Mouse (Mus musculus) inflammation-experienced regulatory T-cells, adult 6 months (primary cell): ENCODE measurements at regions not wholly inside any gene's neighbourhood (a gene's known extent, or its start where the extent isn't known, plus 50 kb on each side); places are given as distances from the start of the nearest gene placed in this dataset.

Source experiments
- ATAC-seq: one replicate; pipeline ENCODE4 v1.8.0; 2017

DNA sequence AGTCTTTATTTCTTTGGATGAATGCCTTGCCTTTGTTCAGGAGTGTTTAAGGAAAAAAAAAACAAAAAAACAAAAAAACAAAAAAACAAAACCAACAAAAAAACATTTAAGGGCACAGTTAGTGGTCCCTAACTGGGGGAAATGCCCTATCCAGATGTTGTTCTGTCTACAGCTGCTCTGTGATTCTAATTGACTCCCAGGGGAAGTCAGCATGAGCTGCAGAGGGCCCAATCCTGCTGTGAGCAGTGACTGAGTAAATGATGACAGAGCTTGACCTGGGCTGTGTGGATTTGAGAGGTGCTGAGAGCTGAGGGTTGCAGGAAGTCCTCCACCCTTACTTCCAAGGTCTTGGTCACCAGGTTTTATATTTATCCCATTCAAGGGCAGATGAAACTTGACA is 812.5 kb downstream of the Robo1 start:
- ATAC-seq, result no peak

DNA sequence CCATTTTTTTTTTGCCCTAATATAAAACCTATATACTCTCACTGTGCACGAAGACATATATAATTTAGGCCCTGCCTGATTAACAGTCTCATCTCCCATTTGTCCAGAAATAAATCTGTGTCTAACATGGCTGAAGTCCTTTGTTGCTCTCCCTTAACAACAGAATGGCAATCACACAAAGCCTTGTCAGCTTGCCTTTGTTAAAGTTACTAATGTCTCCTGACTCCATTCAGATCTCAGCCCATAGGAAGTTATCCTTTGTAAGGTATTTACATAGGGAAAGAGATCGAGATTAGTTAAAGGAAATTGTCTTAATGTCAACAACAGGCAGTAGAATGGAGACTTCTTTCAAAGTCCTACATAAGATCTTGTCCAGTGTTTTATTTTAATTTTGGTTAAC is 809.2 kb downstream of the Robo1 start:
- no peak for ATAC-seq

DNA sequence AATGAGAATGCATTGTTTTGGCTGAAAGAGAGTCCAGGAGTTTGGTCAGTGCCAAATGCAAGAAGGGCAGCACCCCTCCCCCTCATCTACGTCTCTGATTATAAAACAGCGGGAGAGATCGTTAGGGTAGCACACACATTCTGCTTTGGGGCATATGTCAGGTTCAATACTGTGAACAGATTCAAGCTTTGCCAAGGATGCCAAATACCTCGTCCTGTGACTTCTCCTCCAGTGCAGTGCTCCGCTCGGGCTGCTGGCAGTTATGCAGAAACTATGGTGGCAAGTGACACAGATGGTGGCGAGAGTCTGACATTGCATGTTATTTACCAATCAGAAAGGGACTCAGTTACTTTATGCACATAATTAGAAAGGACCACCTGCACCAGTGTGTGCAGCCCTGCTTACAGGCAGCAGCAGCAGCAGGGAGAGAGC is 799.9 kb downstream of the Robo1 start:
- ATAC-seq, result no peak

DNA sequence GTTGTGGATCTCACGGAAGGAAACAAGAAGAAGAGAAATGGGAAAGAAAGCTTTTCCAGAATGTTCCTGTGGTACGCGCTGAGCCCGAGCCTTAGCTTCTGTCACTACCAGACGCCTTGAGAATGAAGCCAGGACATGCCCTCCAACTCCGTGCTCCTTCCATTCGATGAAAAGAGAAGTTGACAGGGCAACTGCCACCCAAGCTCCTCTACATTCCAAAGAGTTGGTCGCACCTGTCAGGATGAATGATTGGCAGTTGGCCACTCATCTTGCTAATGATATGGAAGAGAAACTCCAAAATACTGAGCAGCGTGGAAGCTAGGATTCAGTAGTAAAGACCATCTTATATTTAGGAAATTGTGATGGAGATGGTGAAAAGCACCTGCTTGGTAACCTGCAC is 799.5 kb downstream of the Robo1 start:
- ATAC-seq, result no peak

DNA sequence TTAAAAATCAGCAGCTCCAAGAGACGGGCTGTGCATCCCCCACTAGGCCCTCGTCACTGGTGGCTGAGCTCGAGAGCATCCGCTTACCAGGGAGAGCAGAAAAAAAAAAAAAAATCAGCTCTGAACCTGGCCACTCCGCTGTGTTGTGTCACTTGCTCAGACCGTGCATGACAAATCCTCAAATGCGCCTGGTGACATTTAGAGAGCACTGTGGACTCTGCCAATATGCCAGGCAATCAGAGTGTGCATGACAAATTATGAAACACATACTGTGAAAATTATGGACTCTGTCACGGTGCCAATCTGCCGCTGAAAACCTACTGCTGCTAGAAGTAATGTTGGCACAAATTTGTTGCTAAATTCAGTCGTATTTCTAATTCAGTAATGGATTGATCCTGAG is 797.4 kb downstream of the Robo1 start:
- ATAC-seq, result no peak

DNA sequence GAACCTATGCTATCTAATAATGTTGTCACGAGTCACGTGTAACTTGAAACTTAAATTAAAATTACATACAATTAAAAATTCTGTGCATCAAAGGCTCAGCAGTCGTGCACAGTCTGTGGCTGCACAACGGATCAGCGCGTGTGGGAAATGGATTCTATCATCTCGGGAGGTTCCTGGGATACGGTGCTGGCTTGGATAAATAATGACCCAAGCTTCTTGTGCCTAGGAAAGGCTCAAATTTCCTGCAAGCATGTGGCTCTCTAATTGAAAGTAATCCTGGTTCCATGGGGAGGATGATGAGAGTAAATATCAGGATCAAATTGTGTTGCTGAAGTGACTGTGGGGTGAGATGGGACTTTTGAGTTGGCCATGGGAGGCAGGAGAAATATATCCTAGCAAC is 792.2 kb downstream of the Robo1 start:
- no peak for ATAC-seq

DNA sequence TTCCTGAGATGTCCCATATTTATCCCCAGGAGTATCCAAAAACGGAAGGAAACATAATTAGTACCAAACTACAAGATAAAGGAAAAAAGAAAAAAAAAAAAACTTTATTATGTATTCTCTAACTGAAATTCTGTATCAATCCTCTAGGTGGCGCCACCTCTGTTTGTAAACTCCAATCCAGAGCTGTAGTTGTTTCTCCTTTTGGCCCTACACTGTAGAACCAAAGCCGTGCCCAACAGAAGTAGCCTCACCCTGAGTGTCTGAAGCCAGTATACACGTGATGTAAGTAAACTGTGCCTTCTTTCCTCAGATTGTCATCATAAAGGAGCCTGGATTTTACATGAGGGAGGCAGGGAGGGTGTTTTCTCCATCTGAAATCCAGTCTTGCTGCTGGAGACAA is 790.7 kb downstream of the Robo1 start:
- no peak for ATAC-seq

DNA sequence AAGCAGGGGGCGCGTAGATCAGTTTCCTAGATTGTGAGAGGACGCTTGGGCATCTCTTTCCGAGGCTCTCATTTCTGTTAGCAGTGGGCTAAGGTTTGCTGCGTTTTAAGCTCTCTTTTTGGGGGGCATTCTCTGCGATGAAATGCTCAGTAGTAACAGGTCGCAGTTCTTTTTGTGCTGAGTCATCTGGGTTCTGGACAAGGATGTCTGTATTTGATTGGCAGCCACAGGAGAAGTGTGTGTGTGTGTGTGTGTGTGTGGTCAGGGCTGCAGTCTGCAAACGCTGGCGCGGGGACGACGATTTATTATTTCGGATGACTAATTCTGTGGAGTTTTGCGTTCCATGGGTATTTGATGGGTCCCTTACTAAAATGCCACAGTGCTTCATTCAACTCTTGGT is 789.1 kb downstream of the Robo1 start:
- ATAC-seq, result no peak

DNA sequence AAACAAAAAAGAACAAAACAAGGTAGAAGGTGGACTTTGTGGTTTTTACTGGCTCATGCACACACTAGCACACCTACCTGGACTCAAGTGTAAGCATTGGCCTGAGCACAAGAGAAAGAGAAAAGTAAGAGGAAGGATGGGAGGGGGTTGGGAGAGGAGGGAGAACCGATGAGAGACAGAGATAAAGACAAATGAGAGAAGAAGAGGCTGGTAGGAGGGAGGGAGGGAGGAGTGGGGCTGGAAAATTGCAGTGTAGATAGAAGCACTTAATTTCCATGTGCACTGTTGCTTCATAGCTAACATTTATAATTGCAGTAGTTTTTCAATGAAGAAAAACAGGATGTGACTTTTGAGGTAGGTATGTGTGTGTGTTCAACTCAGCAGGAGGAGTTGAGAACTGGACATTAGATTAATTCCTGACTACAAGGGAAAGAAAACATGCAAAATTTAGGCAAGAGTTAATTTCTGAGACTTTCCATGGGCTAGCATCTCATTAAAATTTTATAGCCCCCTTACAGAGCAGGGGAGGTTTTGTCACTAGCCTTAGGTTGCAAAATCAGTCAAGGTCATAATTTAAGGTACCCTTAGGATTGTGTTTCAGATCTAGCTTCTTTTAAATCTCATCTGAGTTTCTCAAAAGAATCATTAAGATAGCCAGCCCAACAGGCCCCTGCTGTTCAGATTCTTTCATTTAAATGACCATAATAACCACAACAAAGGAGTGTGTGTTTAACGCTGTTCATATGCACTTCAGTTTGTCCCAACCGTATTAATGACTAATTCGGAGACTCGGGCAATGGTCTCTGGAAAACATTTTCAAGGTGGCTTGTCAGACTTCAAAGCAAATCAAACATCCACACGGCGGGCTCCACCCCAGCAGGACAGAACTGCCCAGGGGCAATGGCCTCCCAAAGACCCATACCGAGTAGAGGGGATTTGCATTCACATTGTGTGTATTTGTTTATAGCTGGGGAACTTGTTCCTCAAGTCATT is 788.3 kb downstream of the Robo1 start:
- no peak for ATAC-seq
